Mouse (Mus musculus): ENCODE measurements around the gene Psen2. TPM values are rescaled to one million over a fixed set of nuclear protein-coding genes. Genes with fewer than 3 reads are reported as not detected.

The Psen2 gene
- polyA plus RNA-seq, 1 experiment from 2014 or later = 7.3 TPM

DNA sequence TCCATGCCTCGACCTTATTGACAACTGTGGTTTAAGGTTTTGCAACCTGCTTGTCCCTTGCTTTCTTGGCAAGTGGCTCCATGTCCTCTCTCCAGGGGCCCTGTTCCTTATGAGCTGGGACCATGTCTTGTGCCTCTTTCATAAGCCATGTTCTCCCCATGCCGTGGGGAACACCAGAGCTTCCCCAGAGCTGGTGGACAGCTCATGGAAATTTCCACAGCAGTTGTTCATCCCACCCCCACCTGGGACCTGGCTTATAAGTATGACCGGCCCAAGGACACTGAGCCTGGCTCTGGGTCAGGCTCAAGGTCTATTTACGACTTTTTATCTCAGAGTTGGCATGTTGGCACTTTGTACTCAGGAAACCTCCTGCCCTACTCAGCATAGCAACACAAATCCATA, 53.2 kb downstream of the Psen2 start:
- no peak overlapping the region for H3K4me3 ChIP-seq
- H3K9ac ChIP-seq = no peak overlapping the region
- 79% methylated on average over 4 of the region's 4 CpGs for WGBS
- H3K4me1 ChIP-seq = no peaks in the 10 kb centered on the region
- 0 out of 2 replicates have a peak, but pooled peaks cover under 1% of the 10 kb centered on the region for H3K9me3 ChIP-seq (replicated peaks)
- no peak overlapping the region for H3K27ac ChIP-seq
- H3K4me2 ChIP-seq = no peak overlapping the region
- ATAC-seq = no peak
- H3K36me3 ChIP-seq (ENCODE audit: poor library complexity, severe bottlenecking) = no peaks in the 10 kb centered on the region
- H3K27me3 ChIP-seq = no peaks in the 10 kb centered on the region

- H3K36me3 ChIP-seq (ENCODE audit: poor library complexity, severe bottlenecking) = no peaks in the 10 kb centered on the region
- no peaks in the 10 kb centered on the region for H3K27me3 ChIP-seq
- 0 out of 2 replicates have a peak, but pooled peaks cover 7% of the 10 kb centered on the region for H3K9me3 ChIP-seq (replicated peaks)
- no peaks in the 10 kb centered on the region for H3K4me1 ChIP-seq
- no peak overlapping the region for H3K4me3 ChIP-seq
- no peak for ATAC-seq
- H3K9ac ChIP-seq = no peak overlapping the region
- no peak overlapping the region for H3K27ac ChIP-seq
- WGBS = 80% methylated on average over 3 of the region's 3 CpGs
- H3K4me2 ChIP-seq = no peak overlapping the region
These were observed 54.9 kb downstream of the Psen2 start for GRCm38 (mm10) chr1:180208370-180208769.

- Histone ChIP-seq H3K4me1 (peaks cover 5% of the 10 kb centered on the region; the same call in 1 of the 2 replicates), H3K9me3 (replicated peaks) (0 out of 2 replicates have a peak, but pooled peaks cover 7% of the 10 kb centered on the region), H3K27ac (no peak overlapping the region), H3K4me3 (no peak overlapping the region), H3K36me3 (ENCODE audit: poor library complexity, severe bottlenecking) (no peaks in the 10 kb centered on the region), H3K9ac (no peak overlapping the region), H3K4me2 (no peak overlapping the region), H3K27me3 (no peaks in the 10 kb centered on the region)
- no peak for ATAC-seq
- 63% methylated on average over 5 of the region's 5 CpGs for WGBS
These were observed 62.5 kb downstream of the Psen2 start for GRCm38 (mm10) chr1:180200722-180201121.

GRCm38 (mm10) chr1:180199715-180200050, 63.6 kb downstream of the Psen2 start:
- no peak overlapping the region for H3K4me2 ChIP-seq

DNA sequence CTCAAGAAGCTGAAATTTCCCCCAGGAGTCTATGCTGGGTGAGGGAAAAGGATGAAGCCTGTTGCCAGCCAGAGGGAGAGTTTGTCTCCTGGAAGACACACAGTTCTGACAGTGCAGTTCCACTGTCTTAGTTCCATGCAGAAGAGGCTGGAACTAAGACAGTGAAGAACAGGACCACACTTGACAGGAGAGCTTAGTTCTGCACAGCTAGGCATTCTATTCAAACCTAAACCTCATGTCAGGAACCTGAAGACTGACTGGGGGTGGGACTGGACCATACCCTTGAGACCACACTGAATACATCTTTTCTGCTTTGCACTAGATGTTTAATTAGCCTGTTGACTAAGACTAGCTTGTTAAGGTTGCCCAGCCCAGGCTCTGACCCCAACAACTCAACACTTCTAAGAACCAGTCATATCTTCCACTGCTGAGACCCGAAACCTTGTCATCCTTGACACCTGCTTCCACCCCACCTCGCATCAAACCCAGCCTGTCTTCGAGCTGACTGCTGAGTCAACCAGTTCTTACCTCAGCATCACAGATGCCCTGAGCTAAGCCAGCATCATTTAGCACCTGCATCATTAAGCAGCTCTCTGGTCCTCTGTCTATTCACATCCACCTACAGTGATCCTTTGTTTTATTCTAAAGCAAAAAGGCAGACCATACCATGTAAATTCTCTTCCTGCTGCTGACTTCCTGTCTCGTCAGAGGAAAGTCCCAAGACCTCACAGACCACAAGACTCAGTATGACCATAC, 64.1 kb downstream of the Psen2 start, which contains the start of gene Coq8a:
Coq8a (minus strand) TSS at position 644 of the 756 bp plus-strand sequence.
- H3K9me3 ChIP-seq (replicated peaks) = no peaks in the 10 kb centered on the region
- H3K27ac ChIP-seq = no peak within 1 kb of the TSS
- ATAC-seq = no peak
- no peak within 1 kb of the TSS for H3K4me2 ChIP-seq
- peaks cover 12% of the 10 kb centered on the region for H3K4me1 ChIP-seq
- no peaks in the 10 kb centered on the region for H3K36me3 ChIP-seq (ENCODE audit: poor library complexity, severe bottlenecking)
- H3K4me3 ChIP-seq = no peak within 1 kb of the TSS
- H3K27me3 ChIP-seq = peaks cover 11% of the 10 kb centered on the region
- no peak within 1 kb of the TSS for H3K9ac ChIP-seq
- 67% methylated on average over 4 of the region's 4 CpGs for WGBS

More at GRCm38 (mm10) chr1:180199715-180200050, 63.6 kb downstream of the Psen2 start:
- Histone ChIP-seq H3K27me3 (peaks cover 5% of the 10 kb centered on the region), H3K9ac (no peak overlapping the region), H3K9me3 (replicated peaks) (0 out of 2 replicates have a peak, but pooled peaks cover 4% of the 10 kb centered on the region), H3K36me3 (ENCODE audit: poor library complexity, severe bottlenecking) (no peaks in the 10 kb centered on the region), H3K4me3 (no peak overlapping the region), H3K27ac (no peak overlapping the region), H3K4me1 (peaks cover 12% of the 10 kb centered on the region)
- no peak for ATAC-seq
- WGBS = 70% methylated on average over 4 of the region's 4 CpGs

DNA sequence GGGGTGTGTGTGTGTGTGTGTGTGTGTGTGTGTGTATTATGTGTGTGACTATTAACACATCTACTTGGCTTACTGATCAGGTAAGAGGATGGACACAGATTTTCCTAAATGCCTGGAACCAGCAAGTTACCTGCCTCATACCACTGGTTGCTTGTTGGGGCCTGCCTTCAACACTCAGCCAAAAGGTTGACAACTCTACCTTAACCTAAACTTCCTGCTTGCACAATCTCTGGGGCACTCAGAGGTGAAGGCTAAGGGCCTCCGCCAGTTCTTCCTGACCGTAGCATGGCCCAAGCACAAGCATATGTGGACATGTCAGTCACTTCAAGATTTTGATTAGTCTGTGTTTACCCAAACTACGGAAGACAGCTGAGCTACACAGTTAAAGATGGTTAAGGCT, 65.3 kb downstream of the Psen2 start:
- Histone ChIP-seq H3K4me3 (no peak overlapping the region), H3K27ac (no peak overlapping the region), H3K4me1 (peaks cover 12% of the 10 kb centered on the region), H3K27me3 (peaks cover 19% of the 10 kb centered on the region), H3K9me3 (replicated peaks) (no peaks in the 10 kb centered on the region), H3K9ac (no peak overlapping the region), H3K36me3 (ENCODE audit: poor library complexity, severe bottlenecking) (no peaks in the 10 kb centered on the region), H3K4me2 (no peak overlapping the region)
- ATAC-seq = no peak
- 91% methylated on average over 3 of the region's 3 CpGs for WGBS

DNA sequence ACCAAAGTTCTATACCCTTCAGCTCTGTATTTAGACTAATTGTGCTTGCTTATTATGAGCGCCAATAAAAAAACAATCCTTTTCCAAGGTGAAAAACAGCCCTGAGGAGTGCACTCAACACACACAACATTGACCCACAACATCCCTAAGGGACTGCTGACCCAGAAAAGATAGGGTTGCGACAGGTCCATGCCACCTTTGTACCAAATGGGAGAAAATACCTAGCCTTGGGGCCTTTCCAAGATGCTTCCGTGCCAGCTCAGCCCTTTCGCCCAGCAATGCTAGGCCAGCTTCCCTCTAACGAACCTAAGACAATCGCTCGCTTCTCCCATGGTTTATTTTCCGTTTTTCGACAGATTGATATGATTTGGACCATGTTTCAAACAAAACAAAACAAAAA, 66.7 kb downstream of the Psen2 start:
- ATAC-seq = no peak
- H3K9ac ChIP-seq = no peak overlapping the region

GRCm38 (mm10) chr1:180195703-180196381, 67.4 kb downstream of the Psen2 start:
- Histone ChIP-seq H3K9ac (peak overlapping the region; percentile 35), H3K27me3 (peaks cover 21% of the 10 kb centered on the region), H3K4me3 (peak overlapping the region; percentile 52), H3K36me3 (ENCODE audit: poor library complexity, severe bottlenecking) (no peaks in the 10 kb centered on the region), H3K4me1 (peaks cover 12% of the 10 kb centered on the region), H3K4me2 (peak overlapping the region; percentile 81), H3K27ac (no peak overlapping the region), H3K9me3 (replicated peaks) (no peaks in the 10 kb centered on the region)
- under 1% methylated on average over 57 of the region's 57 CpGs for WGBS
- peak; percentile 100 for ATAC-seq

More for the DNA sequence above, 66.7 kb downstream of the Psen2 start:
- Histone ChIP-seq H3K36me3 (ENCODE audit: poor library complexity, severe bottlenecking) (no peaks in the 10 kb centered on the region), H3K4me1 (peaks cover 12% of the 10 kb centered on the region), H3K9me3 (replicated peaks) (no peaks in the 10 kb centered on the region), H3K27ac (no peak overlapping the region), H3K4me3 (no peak overlapping the region; the same call in 1 of the 2 replicates), H3K27me3 (peaks cover 21% of the 10 kb centered on the region), H3K4me2 (peak overlapping the region; percentile 81)
- 86% methylated on average over 9 of the region's 9 CpGs for WGBS

DNA sequence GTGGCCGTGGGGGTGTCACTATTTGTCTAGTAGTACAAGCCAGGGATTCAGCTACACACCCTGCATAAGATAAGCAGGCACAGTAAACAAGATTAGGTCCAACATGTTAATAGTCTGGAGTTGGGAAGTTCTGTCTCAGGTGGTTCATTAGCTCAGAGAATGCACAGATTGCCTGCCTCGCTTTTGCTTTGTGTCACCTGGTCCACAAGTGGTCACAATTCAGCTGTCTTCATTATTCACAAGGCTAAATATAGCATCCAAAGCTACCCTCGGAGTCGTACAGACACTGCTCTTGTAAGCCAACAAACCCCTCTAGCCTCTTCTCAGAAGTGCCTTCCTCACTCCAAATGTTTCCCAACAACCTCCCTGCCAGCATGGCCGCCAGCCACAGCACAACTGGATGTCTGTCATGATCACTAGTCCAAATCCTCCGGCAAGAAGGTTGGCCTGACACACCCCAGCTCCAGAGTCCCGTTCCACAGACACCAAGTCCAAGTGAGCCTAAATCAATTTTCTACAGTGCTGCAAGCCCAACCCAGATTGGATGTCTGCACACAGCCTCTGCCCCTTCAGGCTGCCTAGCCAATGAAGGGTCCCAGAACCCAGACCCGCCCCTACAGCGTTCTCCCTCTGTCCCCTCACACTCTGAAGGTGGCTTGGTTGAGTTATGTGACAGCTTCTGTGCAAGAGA, 68.3 kb downstream of the Psen2 start:
- Histone ChIP-seq H3K36me3 (ENCODE audit: poor library complexity, severe bottlenecking) (no peaks in the 10 kb centered on the region), H3K9ac (peak overlapping the region; percentile 35), H3K4me2 (peak overlapping the region; percentile 81), H3K27ac (no peak overlapping the region), H3K4me1 (peaks cover 12% of the 10 kb centered on the region), H3K4me3 (peak overlapping the region; percentile 52), H3K27me3 (peaks cover 21% of the 10 kb centered on the region), H3K9me3 (replicated peaks) (no peaks in the 10 kb centered on the region)
- 30% methylated on average over 9 of the region's 9 CpGs for WGBS
- no peak for ATAC-seq

- Histone ChIP-seq H3K4me2 (no peak overlapping the region), H3K4me3 (no peak overlapping the region), H3K27ac (no peak overlapping the region), H3K9me3 (replicated peaks) (no peaks in the 10 kb centered on the region), H3K27me3 (peaks cover 21% of the 10 kb centered on the region), H3K4me1 (peaks cover 12% of the 10 kb centered on the region), H3K36me3 (ENCODE audit: poor library complexity, severe bottlenecking) (no peaks in the 10 kb centered on the region), H3K9ac (no peak overlapping the region)
- ATAC-seq = no peak
- WGBS = 84% methylated on average over 9 of the region's 9 CpGs
These were observed 69.2 kb downstream of the Psen2 start for GRCm38 (mm10) chr1:180194048-180194447.

DNA sequence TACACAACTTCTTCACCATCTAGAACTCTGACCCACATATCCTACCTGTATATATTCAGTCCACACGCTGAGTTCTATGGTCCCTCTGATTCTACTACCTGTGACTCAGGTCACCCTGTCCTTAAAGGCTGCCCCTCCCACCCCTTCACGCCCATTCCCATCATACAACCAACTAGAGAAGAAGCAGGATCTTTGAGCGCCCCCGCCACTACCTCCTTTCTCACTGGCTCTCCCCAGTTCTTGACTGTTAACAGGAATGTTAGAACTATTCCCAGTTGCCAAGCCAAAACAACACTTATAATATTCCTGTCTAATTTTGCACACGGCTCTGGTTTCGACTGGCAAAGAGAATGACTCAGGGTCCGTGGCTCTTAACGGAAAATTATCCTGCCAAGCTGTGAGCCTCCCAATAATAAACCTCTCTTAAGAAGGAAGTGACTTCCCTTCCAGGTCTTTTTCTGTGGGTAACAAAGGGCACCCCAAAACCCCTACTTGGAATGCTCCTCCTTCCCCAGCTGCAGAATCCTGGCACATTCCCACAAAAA, 69.8 kb downstream of the Psen2 start:
- no peak overlapping the region for H3K4me2 ChIP-seq
- no peak overlapping the region for H3K27ac ChIP-seq
- 86% methylated on average over 8 of the region's 8 CpGs for WGBS
- H3K9me3 ChIP-seq (replicated peaks) = no peaks in the 10 kb centered on the region
- no peak overlapping the region for H3K4me3 ChIP-seq
- peaks cover 12% of the 10 kb centered on the region for H3K4me1 ChIP-seq
- no peak overlapping the region; the same call in 1 of the 2 replicates for H3K9ac ChIP-seq
- ATAC-seq = no peak
- peaks cover 21% of the 10 kb centered on the region for H3K27me3 ChIP-seq
- H3K36me3 ChIP-seq (ENCODE audit: poor library complexity, severe bottlenecking) = no peaks in the 10 kb centered on the region

- no peaks in the 10 kb centered on the region for H3K9me3 ChIP-seq (replicated peaks)
- no peak for ATAC-seq
- no peaks in the 10 kb centered on the region for H3K36me3 ChIP-seq (ENCODE audit: poor library complexity, severe bottlenecking)
- peaks cover 12% of the 10 kb centered on the region for H3K4me1 ChIP-seq
- H3K9ac ChIP-seq = no peak overlapping the region
- H3K4me2 ChIP-seq = no peak overlapping the region
- H3K27me3 ChIP-seq = peaks cover 21% of the 10 kb centered on the region
- no peak overlapping the region for H3K27ac ChIP-seq
- WGBS = 55% methylated on average over 4 of the region's 4 CpGs
- no peak overlapping the region for H3K4me3 ChIP-seq
These were observed 70.4 kb downstream of the Psen2 start for GRCm38 (mm10) chr1:180192866-180193265.
